Mouse (Mus musculus) bone marrow macrophage, adult 2 months (primary cell): ENCODE data around the gene Rexo1.

Experiments used
- CTCF ChIP-seq: IDR thresholded peaks from 2 replicates; pipeline ENCODE4 v1.5.1; 2012; ENCODE audit warnings: low read depth, mild to moderate bottlenecking, low read length, moderate library complexity
- POLR2A ChIP-seq: IDR thresholded peaks from 2 replicates; pipeline ENCODE4 v1.6.1; 2012; ENCODE audit warnings: mild to moderate bottlenecking, low read depth, low read length, borderline replicate concordance

DNA sequence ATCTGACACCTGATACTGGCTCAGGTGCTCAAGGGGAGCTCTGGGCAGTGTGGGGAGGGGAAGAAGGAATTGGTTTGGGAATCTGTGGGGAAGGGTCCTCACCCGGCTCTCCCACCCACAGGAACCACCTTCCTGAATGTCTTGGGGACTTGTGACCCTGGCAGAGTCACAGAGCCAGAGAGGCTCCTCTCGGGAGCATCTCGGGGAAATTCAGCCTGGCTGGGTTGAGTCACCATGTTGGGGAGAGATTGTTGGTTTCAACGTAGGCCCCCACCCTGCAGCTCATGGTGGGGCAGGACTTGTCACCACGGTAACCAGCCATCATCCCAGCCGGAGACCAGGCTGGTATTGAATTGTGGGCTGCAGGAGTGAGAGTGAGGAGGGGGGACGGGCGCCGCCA is 56.6 kb downstream of the Rexo1 start:
- TF ChIP-seq CTCF = no peak
- no peak for TF ChIP-seq POLR2A
